Mouse (Mus musculus) heart, embryonic 13.5 days (tissue): ENCODE data around the gene Stk35. TPM values are rescaled to one million over a fixed set of nuclear protein-coding genes. Genes with fewer than 3 reads are reported as not detected.

Source experiments
- ATAC-seq: fragments of 200-750 bp; cut with Nextera tagmentation; 2 replicates; pipeline ENCODE4 v1.8.0; 2017; ENCODE audit warnings: moderate TSS enrichment; ENCODE audit not compliant: insufficient number of reproducible peaks, low FRiP score, low TSS enrichment; ENCODE audit errors: extremely low read depth
- H3K27ac ChIP-seq: fragments of 300-500 bp; sonication (generic); replicated peaks from 2 replicates; pipeline ENCODE4 v1.5.1; 2015; ENCODE audit warnings: moderate library complexity, mild to moderate bottlenecking, inconsistent platforms
- H3K27me3 ChIP-seq: fragments of 300-500 bp; sonication (generic); replicated peaks from 2 replicates; pipeline ENCODE4 v1.6.1; 2015; ENCODE audit warnings: mild to moderate bottlenecking, inconsistent platforms
- H3K36me3 ChIP-seq: fragments of 300-500 bp; sonication (generic); 2 replicates; pipeline ENCODE4 v1.6.1; 2015; ENCODE audit warnings: mild to moderate bottlenecking, inconsistent platforms
- H3K4me1 ChIP-seq: fragments of 300-500 bp; sonication (generic); 2 replicates; pipeline ENCODE4 v1.6.1; 2015; ENCODE audit warnings: inconsistent platforms
- H3K4me2 ChIP-seq: fragments of 300-500 bp; sonication (generic); 2 replicates; pipeline ENCODE4 v1.6.1; 2015; ENCODE audit warnings: inconsistent platforms, mild to moderate bottlenecking, moderate library complexity
- H3K4me3 ChIP-seq: fragments of 300-500 bp; sonication (generic); 2 replicates; pipeline ENCODE4 v1.5.1; 2015; ENCODE audit warnings: moderate library complexity, mild to moderate bottlenecking, inconsistent platforms
- H3K9ac ChIP-seq: fragments of 300-500 bp; sonication (generic); 2 replicates; pipeline ENCODE4 v1.6.1; 2015; ENCODE audit warnings: inconsistent platforms, mild to moderate bottlenecking, moderate library complexity
- H3K9me3 ChIP-seq: fragments of 300-500 bp; sonication (generic); 2 replicates; pipeline ENCODE4 v1.6.1; 2016; ENCODE audit warnings: inconsistent platforms
- WGBS: fragments of 180-500 bp; shearing (Covaris S2); methylation state at CpG from one replicate; pipeline ENCODE4 v1.1.7; 2015; ENCODE audit warnings: mixed read lengths; 5-methylcytosine and 5-hydroxymethylcytosine counted together
- polyA plus RNA-seq: library from polyadenylated mRNA; unstranded; fragments of >200 nt; fragmentation: Nextera tagmentation; extraction: Ambion mirVana; gene quantifications from 2 replicates; pipeline ENCODE4 v1.2.1, GENCODE M21; 2015

Stk35 gene
- 6.1 and 6.2 TPM in 2 replicates for polyA plus RNA-seq

DNA sequence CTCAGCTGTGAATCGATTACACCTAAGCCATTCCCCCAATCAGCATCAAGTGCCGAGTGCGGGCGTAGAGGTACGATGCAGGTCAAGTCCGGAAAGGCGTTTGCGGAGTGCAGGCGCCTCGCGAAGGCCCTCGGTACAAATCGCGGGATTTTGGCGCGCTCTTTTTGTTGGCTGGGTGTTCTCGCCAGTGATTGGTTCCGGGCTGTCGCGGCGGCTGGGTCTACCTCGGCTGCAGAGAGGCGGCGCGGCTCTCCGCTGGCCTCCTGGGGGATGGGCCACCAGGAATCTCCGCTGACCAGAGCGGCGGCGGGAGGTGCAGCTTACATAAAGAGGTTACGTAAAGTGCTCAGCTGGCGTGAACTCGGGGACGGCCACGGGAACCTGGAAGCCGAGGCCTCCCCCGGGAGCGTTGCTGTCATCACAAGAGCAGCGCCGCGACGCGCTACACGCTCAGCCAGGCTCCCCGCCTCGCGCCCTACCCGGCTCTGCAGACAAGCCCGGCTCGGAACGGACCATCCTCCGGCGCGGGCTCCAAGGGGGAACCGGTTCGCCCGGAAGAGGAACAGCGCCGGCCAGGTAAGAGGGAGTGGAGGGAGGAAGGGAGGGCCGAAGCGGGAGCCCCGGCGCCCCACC, at the start of gene Stk35:
TSS of gene Stk35 (plus strand) at position 247 of the 633 bp plus-strand sequence.
- Histone ChIP-seq H3K9ac (peak within 1 kb of the TSS; percentile 99), H3K27ac (peak within 1 kb of the TSS; percentile 97), H3K36me3 (peaks cover 22% of the 10 kb centered on the region), H3K27me3 (no peaks in the 10 kb centered on the region), H3K4me1 (peaks cover 42% of the 10 kb centered on the region), H3K4me2 (peak within 1 kb of the TSS; percentile 83), H3K9me3 (no peaks in the 10 kb centered on the region), H3K4me3 (peak within 1 kb of the TSS; percentile 98)
- peak; percentile 84 for ATAC-seq
- WGBS, result under 1% methylated on average over 61 of the region's 63 CpGs

GRCm38 (mm10) chr2:129782046-129782445, 18.3 kb upstream of the Stk35 start:
- no peaks in the 10 kb centered on the region for H3K36me3 ChIP-seq
- ATAC-seq, result no peak
- no peak overlapping the region for H3K27ac ChIP-seq
- H3K27me3 ChIP-seq, result peaks cover 3% of the 10 kb centered on the region; the same call in 1 of the 2 replicates
- H3K4me3 ChIP-seq, result no peak overlapping the region
- 76% methylated on average over 1 of the region's 1 CpGs for WGBS
- H3K4me1 ChIP-seq, result no peaks in the 10 kb centered on the region
- H3K4me2 ChIP-seq, result no peak overlapping the region
- H3K9me3 ChIP-seq, result no peaks in the 10 kb centered on the region
- H3K9ac ChIP-seq, result no peak overlapping the region

GRCm38 (mm10) chr2:129796501-129796900, 3.8 kb upstream of the Stk35 start:
- no peak for ATAC-seq
- WGBS, result 74% methylated on average over 2 of the region's 2 CpGs
- Histone ChIP-seq H3K27me3 (no peaks in the 10 kb centered on the region), H3K9ac (no peak overlapping the region), H3K36me3 (no peaks in the 10 kb centered on the region), H3K4me2 (no peak overlapping the region), H3K4me1 (peaks cover 7% of the 10 kb centered on the region), H3K9me3 (peaks cover 8% of the 10 kb centered on the region), H3K4me3 (no peak overlapping the region), H3K27ac (no peak overlapping the region)

DNA sequence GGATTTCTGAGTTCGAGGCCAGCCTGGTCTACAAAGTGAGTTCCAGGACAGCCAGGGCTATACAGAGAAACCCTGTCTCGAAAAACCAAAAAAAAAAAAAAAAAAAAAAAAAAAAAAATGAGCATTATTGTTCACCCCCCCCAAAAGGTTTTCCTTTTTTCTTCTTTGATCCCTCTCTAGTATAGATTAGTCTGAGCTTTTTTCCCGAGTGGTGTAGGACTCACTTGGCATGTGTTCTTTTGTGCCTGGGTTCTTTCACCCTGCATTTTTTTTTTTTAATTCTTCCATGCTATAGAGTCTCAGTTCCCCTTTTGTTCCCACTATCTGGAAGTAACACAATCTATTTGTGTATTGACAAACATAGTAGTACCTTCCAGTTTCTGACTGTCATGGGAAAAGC, 2.6 kb upstream of the Stk35 start:
- ATAC-seq, result no peak
- Histone ChIP-seq H3K36me3 (no peaks in the 10 kb centered on the region), H3K27me3 (no peaks in the 10 kb centered on the region), H3K4me3 (no peak overlapping the region), H3K9ac (no peak overlapping the region), H3K27ac (no peak overlapping the region), H3K9me3 (peaks cover 8% of the 10 kb centered on the region), H3K4me1 (peaks cover 16% of the 10 kb centered on the region), H3K4me2 (no peak overlapping the region)
- WGBS, result 65% methylated on average over 2 of the region's 3 CpGs

- H3K9ac ChIP-seq, result no peak overlapping the region
- H3K36me3 ChIP-seq, result peaks cover 6% of the 10 kb centered on the region; the same call in 1 of the 2 replicates
- ATAC-seq, result no peak
- H3K9me3 ChIP-seq, result peaks cover 8% of the 10 kb centered on the region
- H3K27me3 ChIP-seq, result no peaks in the 10 kb centered on the region
- peaks cover 23% of the 10 kb centered on the region for H3K4me1 ChIP-seq
- no peak overlapping the region for H3K27ac ChIP-seq
- H3K4me2 ChIP-seq, result no peak overlapping the region
- no peak overlapping the region for H3K4me3 ChIP-seq
These were observed 1.9 kb upstream of the Stk35 start for GRCm38 (mm10) chr2:129798410-129798809.

DNA sequence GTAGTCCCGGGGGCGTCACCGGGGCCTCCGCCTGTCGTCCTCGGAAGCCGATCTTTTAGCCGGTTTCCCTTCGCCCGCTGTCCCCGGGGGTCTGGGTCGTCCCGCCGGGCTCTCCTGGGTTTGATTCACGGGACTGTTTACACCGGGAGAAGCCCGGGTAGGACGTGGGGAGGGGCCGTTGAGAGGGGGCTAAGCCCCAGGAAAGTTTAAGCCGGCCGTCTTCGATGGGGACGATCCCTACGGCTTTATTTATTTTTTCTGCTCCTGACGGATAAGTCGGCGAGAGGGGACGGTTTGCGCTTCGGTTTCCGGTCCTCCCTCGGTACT, 550 bp downstream of the Stk35 start:
- no peaks in the 10 kb centered on the region for H3K9me3 ChIP-seq
- peak overlapping the region; percentile 83 for H3K4me2 ChIP-seq
- 0% methylated on average over 30 of the region's 32 CpGs for WGBS
- peak overlapping the region; percentile 99 for H3K9ac ChIP-seq
- H3K36me3 ChIP-seq, result peaks cover 22% of the 10 kb centered on the region
- H3K4me1 ChIP-seq, result peaks cover 46% of the 10 kb centered on the region
- no peaks in the 10 kb centered on the region for H3K27me3 ChIP-seq
- peak overlapping the region; percentile 97 for H3K27ac ChIP-seq
- no peak for ATAC-seq
- peak overlapping the region; percentile 98 for H3K4me3 ChIP-seq

- H3K4me2 ChIP-seq, result peak overlapping the region; percentile 83
- WGBS, result under 1% methylated on average over 73 of the region's 73 CpGs
- no peaks in the 10 kb centered on the region for H3K27me3 ChIP-seq
- H3K4me1 ChIP-seq, result peaks cover 52% of the 10 kb centered on the region
- H3K36me3 ChIP-seq, result peaks cover 22% of the 10 kb centered on the region
- peak overlapping the region; percentile 97 for H3K27ac ChIP-seq
- H3K9me3 ChIP-seq, result no peaks in the 10 kb centered on the region
- peak overlapping the region; percentile 98 for H3K4me3 ChIP-seq
- peak overlapping the region; percentile 99 for H3K9ac ChIP-seq
- peak; percentile 58 for ATAC-seq
These were observed 1.1 kb downstream of the Stk35 start for GRCm38 (mm10) chr2:129801231-129802029.

DNA sequence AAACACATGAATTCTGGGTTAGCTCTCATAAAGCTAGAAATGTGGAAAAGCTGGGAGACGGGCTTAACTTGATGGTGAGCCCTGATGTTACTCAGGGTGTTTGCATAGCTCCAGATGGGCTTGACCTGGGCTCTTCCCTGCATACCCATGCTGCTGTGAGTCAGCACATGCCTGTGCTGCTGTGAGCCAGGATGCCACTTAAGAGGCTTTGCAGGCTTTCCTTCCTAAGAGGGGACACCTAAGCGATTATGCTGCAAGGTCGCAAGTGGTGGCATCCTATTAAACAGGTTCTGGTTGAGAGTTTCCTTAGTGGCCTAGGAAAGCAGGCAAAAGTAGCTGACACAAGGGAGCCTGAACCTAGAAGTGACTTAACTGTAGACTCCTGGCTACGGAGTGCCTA, 5.2 kb downstream of the Stk35 start:
- H3K9ac ChIP-seq, result no peak overlapping the region
- 70% methylated on average over 4 of the region's 4 CpGs for WGBS
- peaks cover 59% of the 10 kb centered on the region for H3K4me1 ChIP-seq
- H3K9me3 ChIP-seq, result no peaks in the 10 kb centered on the region
- peaks cover 55% of the 10 kb centered on the region for H3K36me3 ChIP-seq
- no peak for ATAC-seq
- H3K4me2 ChIP-seq, result no peak overlapping the region
- H3K4me3 ChIP-seq, result no peak overlapping the region
- no peak overlapping the region for H3K27ac ChIP-seq
- no peaks in the 10 kb centered on the region for H3K27me3 ChIP-seq

GRCm38 (mm10) chr2:129806486-129806885, 6.2 kb downstream of the Stk35 start:
- no peak for ATAC-seq
- Histone ChIP-seq H3K4me2 (no peak overlapping the region), H3K4me1 (peaks cover 59% of the 10 kb centered on the region), H3K27ac (no peak overlapping the region), H3K4me3 (no peak overlapping the region), H3K36me3 (peaks cover 65% of the 10 kb centered on the region), H3K9ac (no peak overlapping the region), H3K9me3 (no peaks in the 10 kb centered on the region), H3K27me3 (no peaks in the 10 kb centered on the region)
- 83% methylated on average over 2 of the region's 2 CpGs for WGBS

- H3K9ac ChIP-seq, result no peak overlapping the region
- WGBS, result 94% methylated on average over 7 of the region's 7 CpGs
- no peak overlapping the region for H3K27ac ChIP-seq
- H3K36me3 ChIP-seq, result peaks cover 79% of the 10 kb centered on the region
- peaks cover 49% of the 10 kb centered on the region for H3K4me1 ChIP-seq
- H3K4me3 ChIP-seq, result no peak overlapping the region
- H3K4me2 ChIP-seq, result no peak overlapping the region
- ATAC-seq, result no peak
- no peaks in the 10 kb centered on the region for H3K9me3 ChIP-seq
- H3K27me3 ChIP-seq, result no peaks in the 10 kb centered on the region
These were observed 10.2 kb downstream of the Stk35 start for GRCm38 (mm10) chr2:129810563-129810962.

DNA sequence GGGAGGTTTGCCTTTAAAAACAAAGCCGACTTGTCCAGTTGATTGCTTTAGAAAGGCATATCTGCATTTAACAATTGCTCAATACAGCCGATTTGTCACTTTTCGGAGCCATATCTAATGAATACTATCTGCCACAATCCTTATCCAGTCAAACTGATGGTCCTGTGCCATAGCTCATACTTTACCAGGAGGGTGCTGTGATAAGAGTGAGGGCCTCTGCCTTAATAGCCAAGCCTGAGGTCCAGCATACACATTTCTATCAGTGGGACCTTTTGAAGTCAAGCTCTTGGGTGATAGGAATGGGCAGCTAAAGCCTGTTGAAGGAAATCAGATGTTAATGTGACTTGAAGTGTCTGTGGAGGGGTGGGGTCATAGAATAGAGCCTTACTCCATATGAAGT, 13.7 kb downstream of the Stk35 start:
- Histone ChIP-seq H3K4me3 (no peak overlapping the region), H3K36me3 (peaks cover 77% of the 10 kb centered on the region), H3K9me3 (no peaks in the 10 kb centered on the region), H3K27ac (no peak overlapping the region), H3K9ac (no peak overlapping the region), H3K4me1 (peaks cover 59% of the 10 kb centered on the region), H3K27me3 (no peaks in the 10 kb centered on the region), H3K4me2 (no peak overlapping the region)
- no peak for ATAC-seq
- 84% methylated on average over 3 of the region's 3 CpGs for WGBS

DNA sequence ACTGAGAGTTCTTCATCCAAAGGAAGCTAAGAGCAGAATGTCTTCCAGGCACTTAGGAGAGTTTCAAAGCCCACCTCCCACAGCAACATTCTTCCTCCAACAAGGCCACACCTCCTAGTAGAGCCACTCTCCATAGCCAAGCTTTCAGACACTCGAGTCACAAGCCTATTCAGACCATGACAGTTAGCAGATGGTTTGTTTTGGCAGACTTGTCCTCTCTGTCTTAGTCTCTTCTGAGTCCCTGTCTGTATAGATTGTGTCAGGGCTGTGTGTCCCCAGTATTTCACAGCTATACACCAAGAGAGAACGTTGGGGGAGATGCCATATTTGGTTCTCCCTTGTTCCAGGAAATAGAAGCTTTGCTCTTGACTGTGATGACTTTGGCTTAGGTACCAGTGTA, 14.8 kb downstream of the Stk35 start:
- whole genome bisulfite sequencing, result 46% methylated on average over 2 of the region's 2 CpGs
- Histone ChIP-seq H3K36me3 (peaks cover 69% of the 10 kb centered on the region), H3K9me3 (no peaks in the 10 kb centered on the region), H3K4me2 (no peak overlapping the region), H3K4me1 (peaks cover 69% of the 10 kb centered on the region), H3K4me3 (no peak overlapping the region), H3K27me3 (no peaks in the 10 kb centered on the region), H3K9ac (no peak overlapping the region), H3K27ac (no peak overlapping the region)
- ATAC-seq, result no peak
